Mouse (Mus musculus) ES-Bruce4 (cell line): ENCODE results near the gene Lrrc4b. TPM values are rescaled to one million over a fixed set of nuclear protein-coding genes. Genes with fewer than 3 reads are reported as not detected.

Experiments used
- H3K27ac ChIP-seq: 2 replicates; pipeline ENCODE4 v1.5.1; 2012; ENCODE audit warnings: low read length, inconsistent platforms; ENCODE audit not compliant: insufficient read depth
- H3K27me3 ChIP-seq: 2 replicates; pipeline ENCODE4 v1.6.1; 2012; ENCODE audit warnings: mild to moderate bottlenecking, low read length, inconsistent platforms; ENCODE audit not compliant: control insufficient read depth, poor library complexity, insufficient read depth, severe bottlenecking
- H3K36me3 ChIP-seq: 2 replicates; pipeline ENCODE4 v1.6.1; 2012; ENCODE audit warnings: inconsistent platforms, mild to moderate bottlenecking, low read length, moderate library complexity; ENCODE audit not compliant: control insufficient read depth, poor library complexity, insufficient read depth, severe bottlenecking
- H3K4me1 ChIP-seq: one replicate; pipeline ENCODE4 v1.8.1; 2011; ENCODE audit warnings: low read length; ENCODE audit not compliant: control insufficient read depth, insufficient read depth
- H3K4me3 ChIP-seq: 2 replicates; pipeline ENCODE4 v1.5.1; 2011; ENCODE audit warnings: low read depth, mild to moderate bottlenecking, low read length
- H3K9ac ChIP-seq: 2 replicates; pipeline ENCODE4 v1.6.1; 2012; ENCODE audit warnings: low read depth, mild to moderate bottlenecking, inconsistent platforms; ENCODE audit not compliant: poor library complexity, severe bottlenecking
- H3K9me3 ChIP-seq: replicated peaks from 2 replicates; pipeline ENCODE4 v1.6.1; 2012; ENCODE audit warnings: mild to moderate bottlenecking, low read length, inconsistent platforms; ENCODE audit not compliant: control insufficient read depth, poor library complexity, insufficient read depth, severe bottlenecking
- CTCF ChIP-seq: IDR thresholded peaks from one replicate; pipeline ENCODE4 v1.8.1; 2011; ENCODE audit warnings: low read depth, low read length
- EP300 ChIP-seq: IDR thresholded peaks from 2 replicates; pipeline ENCODE4 v1.6.1; 2011; ENCODE audit warnings: low read depth, low read length; ENCODE audit not compliant: insufficient read depth
- POLR2A ChIP-seq: IDR thresholded peaks from one replicate; pipeline ENCODE4 v1.8.1; 2011; ENCODE audit warnings: low read length; ENCODE audit not compliant: insufficient read depth
- polyA plus RNA-seq: library from polyadenylated mRNA; stranded (reverse); fragments of >200 nt; gene quantifications from 2 replicates; pipeline ENCODE4 v1.2.4, GENCODE M21; 2011; ENCODE audit warnings: low read depth; ENCODE audit not compliant: missing spikeins, insufficient read depth, insufficient read length

Gene Lrrc4b
- polyA plus RNA-seq, 1 experiment: not detected

- H3K36me3 ChIP-seq: no peaks in the 10 kb centered on the region
- no peak overlapping the region for H3K9ac ChIP-seq
- peaks cover 14% of the 10 kb centered on the region for H3K4me1 ChIP-seq
- peak; percentile 97 for TF ChIP-seq CTCF
- no peak for TF ChIP-seq POLR2A
- peak; percentile 92 for TF ChIP-seq EP300
- H3K27me3 ChIP-seq: peaks cover 3% of the 10 kb centered on the region; the same call in 1 of the 2 replicates
- H3K4me3 ChIP-seq: no peak overlapping the region
- no peaks in the 10 kb centered on the region for H3K9me3 ChIP-seq
- H3K27ac ChIP-seq: no peak overlapping the region
Observed at GRCm38 (mm10) chr7:44484841-44485571, 56.2 kb downstream of the Lrrc4b start.

GRCm38 (mm10) chr7:44485572-44486195 is 56.9 kb downstream of the Lrrc4b start:
- no peaks in the 10 kb centered on the region; the same call in 1 of the 2 replicates for H3K27me3 ChIP-seq
- H3K4me1 ChIP-seq: peaks cover 14% of the 10 kb centered on the region
- H3K9ac ChIP-seq: no peak overlapping the region
- H3K36me3 ChIP-seq: no peaks in the 10 kb centered on the region
- H3K4me3 ChIP-seq: no peak overlapping the region
- TF ChIP-seq POLR2A (no peak), CTCF (no peak), EP300 (no peak)
- 0 out of 2 replicates have a peak overlapping the region, but pooled peaks have one; percentile 14 for H3K27ac ChIP-seq
- H3K9me3 ChIP-seq: no peaks in the 10 kb centered on the region

GRCm38 (mm10) chr7:44486927-44487575 is 58.2 kb downstream of the Lrrc4b start:
- H3K9me3 ChIP-seq: no peaks in the 10 kb centered on the region
- no peaks in the 10 kb centered on the region for H3K36me3 ChIP-seq
- H3K9ac ChIP-seq: no peak overlapping the region
- TF ChIP-seq POLR2A (no peak), CTCF (no peak), EP300 (no peak)
- H3K4me3 ChIP-seq: no peak overlapping the region
- no peak overlapping the region for H3K27ac ChIP-seq
- peaks cover 14% of the 10 kb centered on the region for H3K4me1 ChIP-seq
- H3K27me3 ChIP-seq: no peaks in the 10 kb centered on the region

GRCm38 (mm10) chr7:44487936-44488335 is 59.1 kb downstream of the Lrrc4b start:
- H3K27me3 ChIP-seq: no peaks in the 10 kb centered on the region
- H3K27ac ChIP-seq: no peak overlapping the region
- TF ChIP-seq POLR2A: no peak
- TF ChIP-seq CTCF: no peak
- TF ChIP-seq EP300: no peak
- no peaks in the 10 kb centered on the region for H3K36me3 ChIP-seq
- H3K4me1 ChIP-seq: peaks cover 14% of the 10 kb centered on the region
- H3K9me3 ChIP-seq: no peaks in the 10 kb centered on the region
- H3K9ac ChIP-seq: no peak overlapping the region
- no peak overlapping the region for H3K4me3 ChIP-seq

GRCm38 (mm10) chr7:44488545-44488944 is 59.7 kb downstream of the Lrrc4b start:
- H3K4me3 ChIP-seq: no peak overlapping the region
- no peak overlapping the region for H3K27ac ChIP-seq
- H3K9ac ChIP-seq: no peak overlapping the region
- no peaks in the 10 kb centered on the region for H3K9me3 ChIP-seq
- H3K4me1 ChIP-seq: peaks cover 14% of the 10 kb centered on the region
- no peaks in the 10 kb centered on the region for H3K36me3 ChIP-seq
- no peaks in the 10 kb centered on the region for H3K27me3 ChIP-seq
- TF ChIP-seq EP300 (no peak), POLR2A (no peak), CTCF (no peak)
